Mouse (Mus musculus) MEL (cell line): ENCODE data around the gene Olfr370. TPM values are rescaled to one million over a fixed set of nuclear protein-coding genes. Genes with fewer than 3 reads are reported as not detected.

Source experiments
- DNase-seq: peaks from one replicate; pipeline ENCODE4 v3.0.0; 2011; ENCODE audit warnings: low read depth, low spot score
- H3K27ac ChIP-seq: 2 replicates; pipeline ENCODE4 v1.5.1; 2012; ENCODE audit warnings: low read depth, mild to moderate bottlenecking, control low read depth, low read length, moderate library complexity; ENCODE audit not compliant: control insufficient read depth
- H3K27me3 ChIP-seq, 2 experiments: fragments of 150-350 bp in 1 of 2; sonication (generic) in 1 of 2; 2 replicates each; pipeline ENCODE4 v1.6.1; 2012; ENCODE audit warnings: low read length in 2 of 2, mild to moderate bottlenecking in 2 of 2, improper control_type of control experiment in 1 of 2, moderate library complexity in 1 of 2; ENCODE audit not compliant: insufficient read depth in 2 of 2, control insufficient read depth in 1 of 2
- H3K36me3 ChIP-seq, 2 experiments: 2 replicates each; pipeline ENCODE4 v1.6.1; 2012 to 2014; ENCODE audit warnings: low read length in 2 of 2, improper control_type of control experiment in 1 of 2, inconsistent platforms in 1 of 2, mild to moderate bottlenecking in 1 of 2; ENCODE audit not compliant: insufficient read depth in 2 of 2, control insufficient read depth in 1 of 2
- H3K4me1 ChIP-seq, 2 experiments: fragments of 150-350 bp in 1 of 2; sonication (generic) in 1 of 2; 2 replicates each; pipeline ENCODE4 v1.6.1; 2012; ENCODE audit warnings: low read length in 2 of 2, improper control_type of control experiment in 1 of 2, mild to moderate bottlenecking in 1 of 2; ENCODE audit not compliant: insufficient read depth in 2 of 2, control insufficient read depth in 1 of 2
- H3K4me3 ChIP-seq, 2 experiments: fragments of 150-350 bp in 1 of 2; sonication (generic) in 1 of 2; 2 replicates each; pipeline ENCODE4 v1.5.1; 2012; ENCODE audit warnings: low read depth in 2 of 2, low read length in 2 of 2, mild to moderate bottlenecking in 2 of 2, moderate library complexity in 2 of 2, control low read depth in 1 of 2, improper control_type of control experiment in 1 of 2; ENCODE audit not compliant: control insufficient read depth in 1 of 2, insufficient read depth in 1 of 2
- H3K79me2 ChIP-seq: 2 replicates; pipeline ENCODE4 v1.6.1; 2012; ENCODE audit warnings: mild to moderate bottlenecking, low read length, moderate library complexity; ENCODE audit not compliant: control insufficient read depth, poor library complexity, insufficient read depth
- H3K9ac ChIP-seq: 2 replicates; pipeline ENCODE4 v1.6.1; 2012; ENCODE audit warnings: low read depth, mild to moderate bottlenecking, control low read depth, low read length, moderate library complexity; ENCODE audit not compliant: control insufficient read depth, poor library complexity, severe bottlenecking
- H3K9me3 ChIP-seq: fragments of 150-350 bp; sonication (generic); replicated peaks from 2 replicates; pipeline ENCODE4 v1.6.1; 2012; ENCODE audit warnings: mild to moderate bottlenecking, low read length, improper control_type of control experiment, moderate library complexity; ENCODE audit not compliant: insufficient read depth
- BHLHE40 ChIP-seq: IDR thresholded peaks from 2 replicates; pipeline ENCODE4 v1.6.1; 2012; ENCODE audit warnings: low read depth, mild to moderate bottlenecking, inconsistent platforms, low read length, improper control_type of control experiment, borderline replicate concordance
- CTCF ChIP-seq, 3 experiments: IDR thresholded peaks in 2 of 3; conservative IDR thresholded peaks in 1 of 3; 2 replicates each; pipeline ENCODE4 v1.5.1; 2011 to 2012; ENCODE audit warnings: low read length in 3 of 3, low read depth in 2 of 3, mild to moderate bottlenecking in 2 of 3, improper control_type of control experiment in 1 of 3, inconsistent platforms in 1 of 3, mixed read lengths in 1 of 3, moderate library complexity in 1 of 3; ENCODE audit not compliant: control insufficient read depth in 1 of 3, insufficient read depth in 1 of 3, poor library complexity in 1 of 3, severe bottlenecking in 1 of 3
- E2F4 ChIP-seq: IDR thresholded peaks from 2 replicates; pipeline ENCODE4 v1.6.1; 2011; ENCODE audit warnings: low read depth, low read length, improper control_type of control experiment, borderline replicate concordance
- ELF1 ChIP-seq: IDR thresholded peaks from 2 replicates; pipeline ENCODE4 v1.6.1; 2014; ENCODE audit warnings: low read depth, mild to moderate bottlenecking, inconsistent platforms, low read length, improper control_type of control experiment, moderate library complexity
- EP300 ChIP-seq, 2 experiments: IDR thresholded peaks; 2 replicates each; pipeline ENCODE4 v1.6.1; 2011; ENCODE audit warnings: improper control_type of control experiment in 2 of 2, low read length in 2 of 2, low read depth in 1 of 2, mild to moderate bottlenecking in 1 of 2
- ETS1 ChIP-seq: IDR thresholded peaks from 2 replicates; pipeline ENCODE4 v1.6.1; 2012; ENCODE audit warnings: low read depth, mild to moderate bottlenecking, inconsistent platforms, low read length, improper control_type of control experiment, moderate library complexity
- HCFC1 ChIP-seq: IDR thresholded peaks from 2 replicates; pipeline ENCODE4 v1.6.1; 2012; ENCODE audit warnings: low read depth, mild to moderate bottlenecking, inconsistent platforms, low read length, improper control_type of control experiment, moderate library complexity
- JUND ChIP-seq: IDR thresholded peaks from 2 replicates; pipeline ENCODE4 v1.6.1; 2011; ENCODE audit warnings: low read depth, mild to moderate bottlenecking, improper control_type of control experiment, low read length
- MAX ChIP-seq: IDR thresholded peaks from 2 replicates; pipeline ENCODE4 v1.6.1; 2011; ENCODE audit warnings: low read length, improper control_type of control experiment
- MYB ChIP-seq: IDR thresholded peaks from 2 replicates; pipeline ENCODE4 v1.6.1; 2011; ENCODE audit warnings: mild to moderate bottlenecking, low read depth, low read length, improper control_type of control experiment
- POLR2A ChIP-seq, 2 experiments: IDR thresholded peaks; 2 replicates each; pipeline ENCODE4 v1.6.1; 2011 to 2012; ENCODE audit warnings: low read length in 2 of 2, mild to moderate bottlenecking in 2 of 2, control low read depth in 1 of 2, improper control_type of control experiment in 1 of 2, low read depth in 1 of 2, moderate library complexity in 1 of 2; ENCODE audit not compliant: control insufficient read depth in 1 of 2, insufficient read depth in 1 of 2, poor library complexity in 1 of 2
- RAD21 ChIP-seq: IDR thresholded peaks from 2 replicates; pipeline ENCODE4 v1.6.1; 2011; ENCODE audit warnings: mild to moderate bottlenecking, low read depth, low read length, improper control_type of control experiment
- RCOR1 ChIP-seq: IDR thresholded peaks from 2 replicates; pipeline ENCODE4 v1.6.1; 2012; ENCODE audit warnings: low read depth, mild to moderate bottlenecking, inconsistent platforms, low read length, improper control_type of control experiment
- SIN3A ChIP-seq: IDR thresholded peaks from 2 replicates; pipeline ENCODE4 v1.6.1; 2012; ENCODE audit warnings: low read length, improper control_type of control experiment, inconsistent platforms
- SMC3 ChIP-seq: IDR thresholded peaks from 2 replicates; pipeline ENCODE4 v1.6.1; 2011; ENCODE audit warnings: low read depth, low read length, improper control_type of control experiment
- UBTF ChIP-seq: IDR thresholded peaks from 2 replicates; pipeline ENCODE4 v1.6.1; 2012; ENCODE audit warnings: low read depth, mild to moderate bottlenecking, inconsistent platforms, low read length, improper control_type of control experiment, moderate library complexity, borderline replicate concordance; ENCODE audit not compliant: insufficient read depth
- USF1 ChIP-seq: IDR thresholded peaks from 2 replicates; pipeline ENCODE4 v1.6.1; 2014; ENCODE audit warnings: low read depth, mild to moderate bottlenecking, inconsistent platforms, low read length, improper control_type of control experiment, moderate library complexity
- USF2 ChIP-seq, 2 experiments: IDR thresholded peaks; 2 replicates each; pipeline ENCODE4 v1.6.1; 2011 to 2012; ENCODE audit warnings: improper control_type of control experiment in 2 of 2, low read length in 2 of 2, borderline replicate concordance in 1 of 2, inconsistent platforms in 1 of 2, low read depth in 1 of 2, mild to moderate bottlenecking in 1 of 2; ENCODE audit not compliant: insufficient read depth in 1 of 2
- ZKSCAN1 ChIP-seq: IDR thresholded peaks from 2 replicates; pipeline ENCODE4 v1.6.1; 2012; ENCODE audit warnings: low read depth, mild to moderate bottlenecking, inconsistent platforms, low read length, improper control_type of control experiment, moderate library complexity
- polyA plus RNA-seq, 2 experiments: library from polyadenylated mRNA; stranded (reverse) in 1 of 2; unstranded in 1 of 2; fragments of >175 nt in 1 of 2; fragments of >200 nt in 1 of 2; gene quantifications; 2 replicates each; pipeline versions ENCODE4 v1.2.1 to v1.2.4; 2012; ENCODE audit warnings: low replicate concordance in 2 of 2, low read depth in 1 of 2; ENCODE audit not compliant: insufficient read length in 2 of 2, insufficient read depth in 1 of 2, missing spikeins in 1 of 2
- total RNA-seq: library from RNA; depleted of rRNA; stranded (reverse); fragments of 300-350 nt; gene quantifications from 2 replicates; pipeline ENCODE4 v1.2.3, GENCODE M21; 2012

Olfr370 gene
- total and polyA plus RNA-seq, 3 experiments: 0.26 TPM; not detected in 2

DNA sequence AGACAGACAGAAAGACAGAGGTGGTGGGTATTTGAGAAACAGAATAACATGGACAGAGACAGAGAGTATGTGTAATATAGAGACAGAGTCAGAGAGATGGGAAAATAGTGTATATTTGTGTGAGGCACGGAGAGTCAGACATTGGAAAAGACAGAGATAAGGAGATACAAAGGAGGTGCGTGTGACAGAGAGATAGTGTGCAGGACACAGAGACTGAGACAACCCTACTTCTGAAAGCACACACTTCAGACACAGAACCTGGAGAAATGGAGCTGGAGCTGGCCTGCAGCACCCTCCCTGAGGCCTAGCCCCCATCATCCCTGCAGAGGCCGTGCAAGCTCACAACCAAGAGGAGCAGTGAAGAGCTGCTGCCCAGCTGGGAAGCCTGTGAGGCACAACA lies 27.1 kb downstream of the Olfr370 start:
- no peak for DNase-seq
- H3K9me3 ChIP-seq: no peaks in the 10 kb centered on the region
- peaks cover 0 to 2% of the 10 kb centered on the region in 2 experiments; a peak in 1 of 4 replicates for H3K4me1 ChIP-seq
- H3K4me3 ChIP-seq: no peak overlapping the region
- no peak overlapping the region for H3K9ac ChIP-seq
- TF ChIP-seq ZKSCAN1 (no peak), POLR2A (IDR thresholded peaks at IDR 0.05; ENCODE audit: control insufficient read depth in 1 of 2, insufficient read depth in 1 of 2, low read depth in 1 of 2, low read length in 2 of 2, poor library complexity in 1 of 2) (no peak), HCFC1 (no peak), CTCF (IDR thresholded peaks at IDR 0.05 in 2 of 3, conservative IDR thresholded peaks at IDR 0.05 in 1 of 3; ENCODE audit: control insufficient read depth in 1 of 3, insufficient read depth in 1 of 3, low read depth in 2 of 3, low read length in 3 of 3, poor library complexity in 1 of 3, severe bottlenecking in 1 of 3) (no peak), ETS1 (no peak), USF1 (no peak), EP300 (IDR thresholded peaks at IDR 0.05; ENCODE audit: low read depth in 1 of 2, low read length in 2 of 2) (no peak), USF2 (IDR thresholded peaks at IDR 0.05; ENCODE audit: borderline replicate concordance in 1 of 2, insufficient read depth in 1 of 2, low read depth in 1 of 2, low read length in 2 of 2) (no peak), MAX (no peak), SMC3 (no peak), MYB (no peak), BHLHE40 (no peak), UBTF (no peak), RAD21 (no peak), SIN3A (no peak), E2F4 (no peak)
- no peaks in the 10 kb centered on the region; a peak in 2 of 4 replicates for H3K27me3 ChIP-seq
- no peaks in the 10 kb centered on the region for H3K36me3 ChIP-seq
- H3K27ac ChIP-seq: no peak overlapping the region
- peaks cover 10% of the 10 kb centered on the region for H3K79me2 ChIP-seq

GRCm38 (mm10) chr8:83563246-83563645 lies 27.7 kb downstream of the Olfr370 start:
- no peaks in the 10 kb centered on the region; a peak in 2 of 4 replicates for H3K27me3 ChIP-seq
- no peak for TF ChIP-seq RCOR1
- no peak for TF ChIP-seq MYB
- TF ChIP-seq JUND: no peak
- no peak for TF ChIP-seq ELF1
- TF ChIP-seq RAD21: no peak
- no peaks in the 10 kb centered on the region for H3K36me3 ChIP-seq
- H3K9ac ChIP-seq: no peak overlapping the region
- H3K79me2 ChIP-seq: peaks cover 13% of the 10 kb centered on the region
- DNase-seq: no peak
- no peaks in the 10 kb centered on the region for H3K9me3 ChIP-seq
- no peak overlapping the region for H3K27ac ChIP-seq
- peaks cover 0 to 4% of the 10 kb centered on the region in 2 experiments; a peak in 1 of 4 replicates for H3K4me1 ChIP-seq
- H3K4me3 ChIP-seq: no peak overlapping the region
